In genomic region chr1:161037599-161037998, GRCm38 (mm10) we compare ENCODE assay signal across 9 mouse cellular contexts. TPM values are rescaled to one million over a fixed set of nuclear protein-coding genes. Genes with fewer than 3 reads are reported as not detected.
DNase-seq lines count a peak whose midpoint lies in the region; ATAC-seq and TF ChIP-seq lines count a peak whose summit lies in the region.
"Had no signal": no experiment of that assay in that cellular context is flagged by ENCODE, and none has a peak within 500 bp of the region (broad histone marks: within the 10 kb centered on the region; RNA-seq: fewer than 3 reads in every experiment).

No protein-coding gene starts in this region.

- no peak overlapping the region; the same call in 1 of the 2 replicates for H3K9ac ChIP-seq in heart, postnatal 0 days (replicated peaks; ENCODE audit: low read depth, low read length)
- peak overlapping the region; percentile 50 for H3K9ac ChIP-seq in hindbrain, embryonic 16.5 days (ENCODE audit: low read depth, low read length)
- 0 out of 2 replicates have a peak overlapping the region, but pooled peaks have one; percentile 29 for H3K9ac ChIP-seq in midbrain, postnatal 0 days (replicated peaks; ENCODE audit: low read length, poor library complexity, severe bottlenecking)

- WGBS in heart, postnatal 0 days: 36% methylated on average over 3 of the region's 3 CpGs
- WGBS in hindbrain, embryonic 16.5 days: 30% methylated on average over 3 of the region's 3 CpGs
- 21% methylated on average over 3 of the region's 3 CpGs for WGBS in midbrain, postnatal 0 days

- TF ChIP-seq CTCF in heart, postnatal 0 days (IDR thresholded peaks at IDR 0.05; ENCODE audit: low read depth): no peak
- no peak for TF ChIP-seq CTCF in bone marrow macrophage, adult 2 months (IDR thresholded peaks at IDR 0.05; ENCODE audit: low read depth, low read length)
- no peak for TF ChIP-seq CTCF in midbrain, postnatal 0 days (IDR thresholded peaks at IDR 0.05)

- H3K4me2 ChIP-seq in heart, postnatal 0 days (ENCODE audit: low read depth, low read length): 0 out of 2 replicates have a peak overlapping the region, but pooled peaks have one; percentile 16
- peak overlapping the region; percentile 46 for H3K4me2 ChIP-seq in hindbrain, embryonic 16.5 days (ENCODE audit: low read length)
- H3K4me2 ChIP-seq in midbrain, postnatal 0 days (ENCODE audit: low read depth, low read length, poor library complexity, severe bottlenecking): peak overlapping the region; percentile 82

- H3K4me3 ChIP-seq in heart, postnatal 0 days (ENCODE audit: low read depth, low read length): 0 out of 2 replicates have a peak overlapping the region, but pooled peaks have one; percentile 6
- H3K4me3 ChIP-seq in bone marrow macrophage, adult 2 months (ENCODE audit: insufficient read depth, low read length): peak overlapping the region; percentile 16; the same call in 1 of the 2 replicates
- peak overlapping the region; percentile 23 for H3K4me3 ChIP-seq in hindbrain, embryonic 16.5 days (ENCODE audit: low read length)
- peak overlapping the region; percentile 94 for H3K4me3 ChIP-seq in midbrain, postnatal 0 days (ENCODE audit: low read depth, low read length)

- TF ChIP-seq EP300 in heart, postnatal 0 days (IDR thresholded peaks at IDR 0.05; ENCODE audit: low read depth): no peak

- DNase-seq in heart, postnatal 0 days (ENCODE audit: low spot score): no peak
- DNase-seq in heart, postnatal 4 days: no peak
- DNase-seq in midbrain, postnatal 0 days (ENCODE audit: low spot score): no peak
- no peak for DNase-seq in cerebellum, adult 9-10 months
- no peak for DNase-seq in kidney, postnatal 36 days
- no peak for DNase-seq in lung, postnatal 36 days
- DNase-seq: right cerebral cortex, adult 18-20 months had no signal

- no peak overlapping the region for H3K27ac ChIP-seq in heart, postnatal 0 days (ENCODE audit: low read depth)
- H3K27ac ChIP-seq in bone marrow macrophage, adult 2 months (ENCODE audit: insufficient read depth, low read depth, low read length): peak overlapping the region; percentile 23; the same call in 1 of the 2 replicates
- H3K27ac ChIP-seq in hindbrain, embryonic 16.5 days (ENCODE audit: low read depth, low read length): 0 out of 2 replicates have a peak overlapping the region, but pooled peaks have one; percentile 34
- no peak overlapping the region for H3K27ac ChIP-seq in midbrain, postnatal 0 days (ENCODE audit: low read depth, low read length)

- H3K36me3 ChIP-seq in heart, postnatal 0 days (replicated peaks; ENCODE audit: control insufficient read depth, insufficient read depth, low read length): peaks cover 24% of the 10 kb centered on the region
- H3K36me3 ChIP-seq in hindbrain, embryonic 16.5 days (ENCODE audit: control insufficient read depth, insufficient read depth, low read length): peaks cover 23% of the 10 kb centered on the region
- H3K36me3 ChIP-seq in midbrain, postnatal 0 days (ENCODE audit: insufficient read depth, low read length): peaks cover 12% of the 10 kb centered on the region; the same call in 1 of the 2 replicates

- TF ChIP-seq POLR2A in bone marrow macrophage, adult 2 months (IDR thresholded peaks at IDR 0.05; ENCODE audit: borderline replicate concordance, low read depth, low read length): no peak

- no peak for ATAC-seq in heart, postnatal 0 days (ENCODE audit: insufficient read depth, low read depth)
- ATAC-seq in hindbrain, embryonic 16.5 days: no peak
- ATAC-seq in midbrain, postnatal 0 days (ENCODE audit: low FRiP score): no peak

- H3K27me3 ChIP-seq in heart, postnatal 0 days (ENCODE audit: control insufficient read depth, insufficient read depth, low read length): no peaks in the 10 kb centered on the region
- no peaks in the 10 kb centered on the region for H3K27me3 ChIP-seq in hindbrain, embryonic 16.5 days (replicated peaks; ENCODE audit: control insufficient read depth, insufficient read depth, low read length)
- no peaks in the 10 kb centered on the region for H3K27me3 ChIP-seq in midbrain, postnatal 0 days (ENCODE audit: insufficient read depth, low read length)

- peaks cover 14% of the 10 kb centered on the region for H3K4me1 ChIP-seq in heart, postnatal 0 days (ENCODE audit: control insufficient read depth, insufficient read depth)
- peaks cover 3% of the 10 kb centered on the region; the same call in 1 of the 2 replicates for H3K4me1 ChIP-seq in bone marrow macrophage, adult 2 months (ENCODE audit: control insufficient read depth, insufficient read depth, low read length)
- H3K4me1 ChIP-seq in hindbrain, embryonic 16.5 days (ENCODE audit: control insufficient read depth, insufficient read depth, low read depth, low read length): peaks cover 28% of the 10 kb centered on the region
- peaks cover 3% of the 10 kb centered on the region; the same call in 1 of the 2 replicates for H3K4me1 ChIP-seq in midbrain, postnatal 0 days (ENCODE audit: insufficient read depth, low read length)

- H3K9me3 ChIP-seq in heart, postnatal 0 days (replicated peaks; ENCODE audit: control insufficient read depth, low read length): no peaks in the 10 kb centered on the region
- no peaks in the 10 kb centered on the region for H3K9me3 ChIP-seq in hindbrain, embryonic 16.5 days (ENCODE audit: control insufficient read depth, low read length)
- no peaks in the 10 kb centered on the region for H3K9me3 ChIP-seq in midbrain, postnatal 0 days (ENCODE audit: low read length)

RNA-seq across cellular contexts. Expression of gene Zbtb37, which starts 3.0 kb away (rescaled TPM):
- 3.1 and 5.6 TPM in 2 replicates for total RNA-seq in heart, postnatal 0 days (2014; rRNA removed; ENCODE audit: low replicate concordance)
- polyA plus RNA-seq in heart, postnatal 0 days (2015; fragmentation: Nextera tagmentation; extraction: Ambion mirVana): 4.5 and 5.0 TPM in 2 replicates
- total RNA-seq in heart, postnatal 4 days (2021): 10 to 100 TPM; 17.2 to 18.3 TPM
- 8.2 and 8.3 TPM in 2 replicates for polyA plus RNA-seq in bone marrow macrophage, adult 2 months (2012; ENCODE audit: insufficient read depth, insufficient read length, missing spikeins)
- 9.6 and 11.8 TPM in 2 replicates for polyA plus RNA-seq in hindbrain, embryonic 16.5 days (2015; fragmentation: Nextera tagmentation; extraction: Ambion mirVana)
- total RNA-seq in midbrain, postnatal 0 days (2014; rRNA removed): 35.5 and 55.6 TPM in 2 replicates
- 8.5 and 12.7 TPM in 2 replicates for polyA plus RNA-seq in midbrain, postnatal 0 days (2015; fragmentation: Nextera tagmentation; extraction: Ambion mirVana)

RNA-seq across cellular contexts. Expression of gene Dars2, which starts 32.9 kb away (rescaled TPM):
- 16.3 and 18.6 TPM in 2 replicates for total RNA-seq in heart, postnatal 0 days (2014; rRNA removed; ENCODE audit: low replicate concordance)
- 17.4 and 19.8 TPM in 2 replicates for polyA plus RNA-seq in heart, postnatal 0 days (2015; fragmentation: Nextera tagmentation; extraction: Ambion mirVana)
- total RNA-seq in heart, postnatal 4 days (2021): 10 to 100 TPM; 18.4 to 20.1 TPM
- polyA plus RNA-seq in bone marrow macrophage, adult 2 months (2012; ENCODE audit: insufficient read depth, insufficient read length, missing spikeins): 11.3 and 15.2 TPM in 2 replicates
- 28.5 and 29.0 TPM in 2 replicates for polyA plus RNA-seq in hindbrain, embryonic 16.5 days (2015; fragmentation: Nextera tagmentation; extraction: Ambion mirVana)
- total RNA-seq in midbrain, postnatal 0 days (2014; rRNA removed): 12.9 and 14.6 TPM in 2 replicates
- 19.6 and 22.9 TPM in 2 replicates for polyA plus RNA-seq in midbrain, postnatal 0 days (2015; fragmentation: Nextera tagmentation; extraction: Ambion mirVana)

RNA-seq across cellular contexts. Expression of gene Cenpl, which starts 32.9 kb away (rescaled TPM):
- total RNA-seq in heart, postnatal 0 days (2014; rRNA removed; ENCODE audit: low replicate concordance): 0.69 and 5.3 TPM in 2 replicates
- polyA plus RNA-seq in heart, postnatal 0 days (2015; fragmentation: Nextera tagmentation; extraction: Ambion mirVana): 6.9 and 7.3 TPM in 2 replicates
- total RNA-seq in heart, postnatal 4 days (2021): 10 to 100 TPM in 1 of 2 experiments, 1 to 10 TPM in 1; 8.2 to 10.0 TPM
- 21.5 and 22.1 TPM in 2 replicates for polyA plus RNA-seq in bone marrow macrophage, adult 2 months (2012; ENCODE audit: insufficient read depth, insufficient read length, missing spikeins)
- 10.4 and 11.7 TPM in 2 replicates for polyA plus RNA-seq in hindbrain, embryonic 16.5 days (2015; fragmentation: Nextera tagmentation; extraction: Ambion mirVana)
- 1.4 and 2.0 TPM in 2 replicates for total RNA-seq in midbrain, postnatal 0 days (2014; rRNA removed)
- 5.2 and 6.1 TPM in 2 replicates for polyA plus RNA-seq in midbrain, postnatal 0 days (2015; fragmentation: Nextera tagmentation; extraction: Ambion mirVana)

RNA-seq across cellular contexts. Expression of gene Serpinc1, which starts 59.2 kb away (rescaled TPM):
- total RNA-seq in heart, postnatal 0 days (2014; rRNA removed; ENCODE audit: low replicate concordance): 0.53 and 1.3 TPM in 2 replicates
- 1.5 and 1.6 TPM in 2 replicates for polyA plus RNA-seq in heart, postnatal 0 days (2015; fragmentation: Nextera tagmentation; extraction: Ambion mirVana)
- under 1 TPM; 0.65 to 0.71 TPM for total RNA-seq in heart, postnatal 4 days (2021)
- 0.92 and 1.0 TPM in 2 replicates for polyA plus RNA-seq in bone marrow macrophage, adult 2 months (2012; ENCODE audit: insufficient read depth, insufficient read length, missing spikeins)
- polyA plus RNA-seq in hindbrain, embryonic 16.5 days (2015; fragmentation: Nextera tagmentation; extraction: Ambion mirVana): 2.7 and 3.1 TPM in 2 replicates
- total RNA-seq in midbrain, postnatal 0 days (2014; rRNA removed): 0.05 TPM in 1 of 2 replicates, not detected in the other
- polyA plus RNA-seq in midbrain, postnatal 0 days (2015; fragmentation: Nextera tagmentation; extraction: Ambion mirVana): 3.1 and 3.4 TPM in 2 replicates

Comparison
In these comparisons a context has a peak if more than half of its experiments do, and no peak if none do; other contexts are left out.
1. H3K27ac ChIP-seq: peak in bone marrow macrophage, adult 2 months (single experiment) and hindbrain, embryonic 16.5 days (single experiment); none in heart, postnatal 0 days (single experiment) and midbrain, postnatal 0 days (single experiment).
2. H3K4me2 ChIP-seq: peak in every context shown above with its lines; median percentile 82 in midbrain, postnatal 0 days; 46 in hindbrain, embryonic 16.5 days; 16 in heart, postnatal 0 days.
3. H3K4me3 ChIP-seq: peak in every context shown above with its lines; median percentile 94 in midbrain, postnatal 0 days; 23 in hindbrain, embryonic 16.5 days; 16 in bone marrow macrophage, adult 2 months; 6 in heart, postnatal 0 days.